Comparison of ENCODE assay signal across 20 mouse cellular contexts in genomic region chr4:105221256-105221840, GRCm38 (mm10).
DNase-seq lines count a peak whose midpoint lies in the region; ATAC-seq and TF ChIP-seq lines count a peak whose summit lies in the region.
"Had no signal": no experiment of that assay in that cellular context is flagged by ENCODE, and none has a peak within 500 bp of the region (broad histone marks: within the 10 kb centered on the region; RNA-seq: fewer than 3 reads in every experiment).

No protein-coding gene starts in this region.

- DNase-seq in adrenal gland, adult (ENCODE audit: inconsistent age in 2 of 2, low spot score in 1 of 2) = peak; percentile 73 to 82
- DNase-seq in adrenal gland, postnatal 14 days = no peak
- no peak for DNase-seq in heart, adult 2 months
- DNase-seq in heart, adult 8-10 months (ENCODE audit: low spot score) = no peak
- peak; percentile 85 for DNase-seq in liver, adult 2 months (ENCODE audit: extremely low read depth, low read depth, low spot score)
- no peak for DNase-seq in liver, embryonic 11.5 days (ENCODE audit: low spot score)
- DNase-seq in testis, postnatal 14 days (ENCODE audit: low spot score) = no peak
- DNase-seq: cerebellum, adult 11-12 months; cerebellum, postnatal 10 days; heart, postnatal 10 days; kidney, adult 11 months; kidney, postnatal 4 days; lung, postnatal 10 days; thymus, postnatal 14 days had no signal

- WGBS in heart, adult 2 months = 85% methylated on average over 11 of the region's 11 CpGs
- 49% methylated on average over 11 of the region's 11 CpGs for WGBS in liver, adult 2 months
- 79% methylated on average over 11 of the region's 11 CpGs for WGBS in liver, embryonic 11.5 days

- peaks cover 42% of the 10 kb centered on the region for H3K36me3 ChIP-seq in heart, adult 2 months (ENCODE audit: control insufficient read depth, insufficient read depth, low read length)
- H3K36me3 ChIP-seq in liver, adult 2 months (ENCODE audit: control insufficient read depth, insufficient read depth, low read length) = peaks cover 64% of the 10 kb centered on the region
- H3K36me3 ChIP-seq in liver, embryonic 11.5 days (ENCODE audit: control insufficient read depth, insufficient read depth, low read length) = peaks cover 3% of the 10 kb centered on the region; the same call in 1 of the 2 replicates
- H3K36me3 ChIP-seq: hindbrain, embryonic 15.5 days had no signal

- no peak for TF ChIP-seq EP300 in heart, adult 2 months (IDR thresholded peaks at IDR 0.05; ENCODE audit: insufficient read depth, low read depth, low read length)

- intact Hi-C loops in heart, adult 2 months (cut with DNase I) = no loop called here

- no peak overlapping the region for H3K4me2 ChIP-seq in liver, embryonic 11.5 days
- H3K4me2 ChIP-seq: heart, embryonic 12.5 days; hindbrain, embryonic 15.5 days had no signal

- no peak for ATAC-seq in liver, embryonic 11.5 days (replicated peaks; ENCODE audit: low FRiP score)

- no peak for TF ChIP-seq CTCF in heart, adult 2 months (IDR thresholded peaks at IDR 0.05)
- no peak for TF ChIP-seq CTCF in liver, adult 2 months (IDR thresholded peaks at IDR 0.05; ENCODE audit: low read depth, low read length)

- H3K27me3 ChIP-seq in heart, adult 2 months (ENCODE audit: control insufficient read depth, insufficient read depth, low read length) = no peaks in the 10 kb centered on the region
- H3K27me3 ChIP-seq in liver, adult 2 months (ENCODE audit: control insufficient read depth, insufficient read depth, low read length) = no peaks in the 10 kb centered on the region
- no peaks in the 10 kb centered on the region for H3K27me3 ChIP-seq in liver, embryonic 11.5 days (replicated peaks; ENCODE audit: control insufficient read depth, insufficient read depth, low read length)
- H3K27me3 ChIP-seq: heart, embryonic 12.5 days; hindbrain, embryonic 15.5 days had no signal

- no peaks in the 10 kb centered on the region for H3K79me2 ChIP-seq in heart, adult 2 months (replicated peaks; ENCODE audit: control insufficient read depth, insufficient read depth, low read length)
- H3K79me2 ChIP-seq in liver, adult 2 months (ENCODE audit: control insufficient read depth, insufficient read depth, low read length) = no peaks in the 10 kb centered on the region; the same call in 1 of the 2 replicates

- TF ChIP-seq POLR2A in heart, adult 2 months (IDR thresholded peaks at IDR 0.05; ENCODE audit: insufficient read depth, low read depth, low read length) = no peak
- no peak for TF ChIP-seq POLR2A in liver, adult 2 months (IDR thresholded peaks at IDR 0.05; ENCODE audit: extremely low read depth, insufficient read depth, low read length)

- H3K9me3 ChIP-seq in liver, embryonic 11.5 days (ENCODE audit: control insufficient read depth, low read length) = no peaks in the 10 kb centered on the region
- H3K9me3 ChIP-seq: embryonic facial prominence, embryonic 10.5 days; heart, embryonic 12.5 days; hindbrain, embryonic 15.5 days; midbrain, embryonic 10.5 days had no signal

- H3K4me1 ChIP-seq in heart, adult 2 months (ENCODE audit: control insufficient read depth, insufficient read depth, low read length) = peaks cover 20% of the 10 kb centered on the region
- H3K4me1 ChIP-seq in liver, adult 2 months (ENCODE audit: control insufficient read depth, insufficient read depth, low read length) = peaks cover 59% of the 10 kb centered on the region
- peaks cover 12% of the 10 kb centered on the region for H3K4me1 ChIP-seq in liver, embryonic 11.5 days (replicated peaks; ENCODE audit: control insufficient read depth, insufficient read depth, low read length)
- peaks cover 72% of the 10 kb centered on the region for H3K4me1 ChIP-seq in brown adipose tissue, adult 24 weeks (ENCODE audit: control insufficient read depth, insufficient read depth, insufficient read length, low read length)

- peak overlapping the region; percentile 19; the same call in 1 of the 2 replicates for H3K27ac ChIP-seq in heart, adult 2 months
- peak overlapping the region; percentile 73 for H3K27ac ChIP-seq in liver, adult 2 months (replicated peaks; ENCODE audit: insufficient read depth, low read depth, low read length)
- no peak overlapping the region for H3K27ac ChIP-seq in liver, embryonic 11.5 days (ENCODE audit: low read depth, low read length)
- H3K27ac ChIP-seq in brown adipose tissue, adult 24 weeks (replicated peaks; ENCODE audit: low read depth, low read length) = peak overlapping the region; percentile 95
- H3K27ac ChIP-seq: embryonic facial prominence, embryonic 10.5 days; hindbrain, embryonic 15.5 days; left cerebral cortex, adult 2 months; midbrain, embryonic 10.5 days had no signal

- no peak overlapping the region for H3K9ac ChIP-seq in heart, adult 2 months (ENCODE audit: low read depth, low read length)
- peak overlapping the region; percentile 40 for H3K9ac ChIP-seq in liver, adult 2 months (ENCODE audit: low read depth, low read length)
- no peak overlapping the region for H3K9ac ChIP-seq in liver, embryonic 11.5 days (ENCODE audit: low read depth, low read length)
- H3K9ac ChIP-seq: heart, embryonic 12.5 days; hindbrain, embryonic 15.5 days had no signal

- no peak overlapping the region for H3K4me3 ChIP-seq in heart, adult 2 months
- no peak overlapping the region for H3K4me3 ChIP-seq in liver, adult 2 months (ENCODE audit: insufficient read depth, low read depth, low read length)
- no peak overlapping the region for H3K4me3 ChIP-seq in liver, embryonic 11.5 days (ENCODE audit: low read depth, low read length)
- no peak overlapping the region for H3K4me3 ChIP-seq in brown adipose tissue, adult 24 weeks (ENCODE audit: insufficient read depth, low read depth, low read length)
- H3K4me3 ChIP-seq: embryonic facial prominence, embryonic 10.5 days; heart, embryonic 12.5 days; hindbrain, embryonic 15.5 days; left cerebral cortex, adult 2 months; midbrain, embryonic 10.5 days had no signal

Comparison
In these comparisons a context has a peak if more than half of its experiments do, and no peak if none do; other contexts are left out.
1. DNase-seq: peak in adrenal gland, adult (2 of 2) and liver, adult 2 months (single experiment); none in adrenal gland, postnatal 14 days (single experiment), heart, adult 2 months (0 of 2), heart, adult 8-10 months (single experiment), liver, embryonic 11.5 days (single experiment) and testis, postnatal 14 days (single experiment).